Mouse (Mus musculus) layer of hippocampus, adult 18-20 months (tissue): ENCODE results near the gene Kctd14. TPM values are rescaled to one million over a fixed set of nuclear protein-coding genes. Genes with fewer than 3 reads are reported as not detected.

Experiments used
- DNase-seq, 2 experiments: peaks; one replicate each; pipeline ENCODE4 v3.0.0; 2022; ENCODE audit warnings: low spot score in 2 of 2
- total RNA-seq, 2 experiments: library from RNA; stranded (reverse); gene quantifications; 2 replicates each; pipeline ENCODE4 v1.2.3; 2021

Gene Kctd14
- total RNA-seq, 2 experiments from 2014 or later: 5.0 to 5.3 TPM

GRCm38 (mm10) chr7:97434517-97434916, 16.6 kb upstream of the Kctd14 start:
- DNase-seq: no peak

GRCm38 (mm10) chr7:97438986-97439385, 12.1 kb upstream of the Kctd14 start:
- DNase-seq: no peak

GRCm38 (mm10) chr7:97446171-97446925, 4.8 kb upstream of the Kctd14 start:
- peak; percentile 85 to 93 for DNase-seq

- DNase-seq: peak in 1 of 2 experiments; percentile 58
Measured at GRCm38 (mm10) chr7:97447050-97447531, 4.0 kb upstream of the Kctd14 start.

GRCm38 (mm10) chr7:97452196-97452595, 1.1 kb downstream of the Kctd14 start:
- no peak for DNase-seq

GRCm38 (mm10) chr7:97453141-97453921, 2.2 kb downstream of the Kctd14 start:
- DNase-seq: no peak

- DNase-seq: no peak
Measured at GRCm38 (mm10) chr7:97454795-97455194, 3.7 kb downstream of the Kctd14 start.

GRCm38 (mm10) chr7:97455577-97455976, 4.5 kb downstream of the Kctd14 start:
- no peak for DNase-seq

GRCm38 (mm10) chr7:97473001-97473400, 21.9 kb downstream of the Kctd14 start:
- DNase-seq: peak; percentile 67 to 89

GRCm38 (mm10) chr7:97479349-97479748, 28.2 kb downstream of the Kctd14 start:
- DNase-seq: no peak

GRCm38 (mm10) chr7:97480290-97480689, 29.2 kb downstream of the Kctd14 start:
- no peak for DNase-seq

- peak; percentile 94 to 97 for DNase-seq
Measured at GRCm38 (mm10) chr7:97480821-97481339, 29.8 kb downstream of the Kctd14 start, which contains the start of gene Ints4. Ints4 (plus strand) TSS chr7:97480956.

GRCm38 (mm10) chr7:97483378-97483777, 32.3 kb downstream of the Kctd14 start:
- DNase-seq: no peak

GRCm38 (mm10) chr7:97491157-97491556, 40.0 kb downstream of the Kctd14 start:
- no peak for DNase-seq

GRCm38 (mm10) chr7:97492420-97492819, 41.3 kb downstream of the Kctd14 start:
- DNase-seq: no peak

GRCm38 (mm10) chr7:97495052-97495451, 43.9 kb downstream of the Kctd14 start:
- no peak for DNase-seq

GRCm38 (mm10) chr7:97500555-97501209, 49.6 kb downstream of the Kctd14 start:
- DNase-seq: no peak
